In genomic region chr2:120608830-120609723, GRCm38 (mm10) we compare ENCODE assay signal across 8 mouse cellular contexts. TPM values are rescaled to one million over a fixed set of nuclear protein-coding genes. Genes with fewer than 3 reads are reported as not detected.
A peak's percentile ranks its signal among the peaks of the same experiment; 100 is the strongest.
DNase-seq lines count a peak whose midpoint lies in the region; ATAC-seq and TF ChIP-seq lines count a peak whose summit lies in the region.

Gene Haus2 (plus strand): TSS chr2:120609383.
Gene Lrrc57 (minus strand): TSS chr2:120609520.

- peak; percentile 77 for TF ChIP-seq POLR2A in ES-Bruce4 (IDR thresholded peaks at IDR 0.05; ENCODE audit: insufficient read depth, low read length)
- TF ChIP-seq POLR2A in lung, adult 2 months (IDR thresholded peaks at IDR 0.05; ENCODE audit: borderline replicate concordance, extremely low read depth, low read depth, low read length), result peak; percentile 94

- H3K27me3 ChIP-seq in ES-Bruce4 (ENCODE audit: control insufficient read depth, insufficient read depth, low read length, poor library complexity, severe bottlenecking), result no peaks in the 10 kb centered on the region
- H3K27me3 ChIP-seq in forebrain, embryonic 14.5 days (replicated peaks; ENCODE audit: control insufficient read depth, insufficient read depth, low read length), result no peaks in the 10 kb centered on the region

- peak; percentile 94 for ATAC-seq in cerebellum, adult (ENCODE audit: insufficient number of reproducible peaks, low FRiP score, low TSS enrichment)
- peak; percentile 97 for ATAC-seq in forebrain, embryonic 14.5 days
- peak; percentile 90 for ATAC-seq in neutrophil, adult 5-6 weeks (ENCODE audit: extremely low read depth, insufficient number of reproducible peaks, low FRiP score, poor library complexity, severe bottlenecking)

- H3K9me3 ChIP-seq in ES-Bruce4 (replicated peaks; ENCODE audit: control insufficient read depth, insufficient read depth, low read length, poor library complexity, severe bottlenecking), result no peaks in the 10 kb centered on the region
- H3K9me3 ChIP-seq in forebrain, embryonic 14.5 days (replicated peaks; ENCODE audit: control insufficient read depth, low read length), result no peaks in the 10 kb centered on the region

- no peak for TF ChIP-seq EP300 in ES-Bruce4 (IDR thresholded peaks at IDR 0.05; ENCODE audit: insufficient read depth, low read depth, low read length)

- intact Hi-C loops in heart, postnatal 25 days (cut with DNase I), result loop anchor here (2.0 to 5.0 kb wide), 4 partner anchors 42 to 132 kb away; partner anchors contain the start of gene Snap23

- peak; percentile 93 for DNase-seq in forebrain, embryonic 14.5 days (ENCODE audit: low spot score)
- DNase-seq in heart, postnatal 25 days (ENCODE audit: low spot score), result peak; percentile 80
- peak; percentile 87 to 93 for DNase-seq in layer of hippocampus, adult 18-20 months (ENCODE audit: low spot score in 2 of 2)
- DNase-seq in lung, adult 2 months, result peak; percentile 94
- peak; percentile 86 to 90 for DNase-seq in thymus, adult 18-20 months

- H3K4me3 ChIP-seq in ES-Bruce4 (ENCODE audit: low read depth, low read length), result peak within 1 kb of the TSS; percentile 79
- H3K4me3 ChIP-seq in forebrain, embryonic 14.5 days (ENCODE audit: low read depth, low read length), result peak within 1 kb of the TSS; percentile 71
- H3K4me3 ChIP-seq in lung, adult 2 months (replicated peaks; ENCODE audit: extremely low read depth, low read depth, low read length), result peak within 1 kb of the TSS; percentile 99

- peaks cover 9% of the 10 kb centered on the region; the same call in 1 of the 2 replicates for H3K36me3 ChIP-seq in ES-Bruce4 (ENCODE audit: control insufficient read depth, insufficient read depth, low read length, poor library complexity, severe bottlenecking)
- H3K36me3 ChIP-seq in forebrain, embryonic 14.5 days (ENCODE audit: control insufficient read depth, insufficient read depth, low read length), result peaks cover 22% of the 10 kb centered on the region

- H3K4me2 ChIP-seq in forebrain, embryonic 14.5 days (ENCODE audit: low read length), result peak within 1 kb of the TSS; percentile 54

- WGBS in forebrain, embryonic 14.5 days, result under 1% methylated on average over 52 of the region's 52 CpGs
- under 1% methylated on average over 52 of the region's 52 CpGs for whole genome bisulfite sequencing in lung, adult 2 months

- peak within 1 kb of the TSS; percentile 34 for H3K9ac ChIP-seq in ES-Bruce4 (ENCODE audit: low read depth, poor library complexity, severe bottlenecking)
- H3K9ac ChIP-seq in forebrain, embryonic 14.5 days (ENCODE audit: low read length), result peak within 1 kb of the TSS; percentile 92

- peak within 1 kb of the TSS; percentile 59; the same call in 1 of the 2 replicates for H3K27ac ChIP-seq in ES-Bruce4 (ENCODE audit: insufficient read depth, low read length)
- H3K27ac ChIP-seq in forebrain, embryonic 14.5 days (ENCODE audit: low read depth, low read length), result peak within 1 kb of the TSS; percentile 85

- TF ChIP-seq CTCF in ES-Bruce4 (IDR thresholded peaks at IDR 0.05; ENCODE audit: low read depth, low read length), result no peak
- TF ChIP-seq CTCF in lung, adult 2 months (IDR thresholded peaks at IDR 0.05; ENCODE audit: insufficient read depth, low read length), result 0 out of 2 replicates have a peak, but pooled peaks have one; percentile 4

- no peaks in the 10 kb centered on the region for H3K4me1 ChIP-seq in ES-Bruce4 (ENCODE audit: control insufficient read depth, insufficient read depth, low read length)
- H3K4me1 ChIP-seq in forebrain, embryonic 14.5 days (ENCODE audit: control insufficient read depth, insufficient read depth, low read length), result peaks cover 8% of the 10 kb centered on the region; the same call in 1 of the 2 replicates
- no peaks in the 10 kb centered on the region for H3K4me1 ChIP-seq in lung, adult 2 months (ENCODE audit: control insufficient read depth, insufficient read depth, low read length)

RNA-seq across cellular contexts. Expression of gene Haus2, which starts in this region (rescaled TPM):
- polyA plus RNA-seq in ES-Bruce4 (2011; ENCODE audit: insufficient read depth, insufficient read length, low read depth, missing spikeins), result 34.3 and 34.5 TPM in 2 replicates
- polyA plus RNA-seq in forebrain, embryonic 14.5 days (2014; fragmentation: Nextera tagmentation; extraction: Ambion mirVana), result 24.3 and 26.5 TPM in 2 replicates
- total RNA-seq in heart, postnatal 25 days (2021), result 1 to 10 TPM; 8.6 to 9.3 TPM
- 10 to 100 TPM; 12.1 to 12.2 TPM for total RNA-seq in layer of hippocampus, adult 18-20 months (2021)
- polyA plus RNA-seq in lung, adult 2 months (2012; rRNA removed), result 2.1 and 3.2 TPM in 2 replicates
- total RNA-seq in neutrophil, adult 5-6 weeks (2017), result 6.3 and 7.4 TPM in 2 replicates

RNA-seq across cellular contexts. Expression of gene Lrrc57, which starts in this region (rescaled TPM):
- 17.2 and 18.7 TPM in 2 replicates for polyA plus RNA-seq in ES-Bruce4 (2011; ENCODE audit: insufficient read depth, insufficient read length, low read depth, missing spikeins)
- 31.0 and 35.4 TPM in 2 replicates for polyA plus RNA-seq in forebrain, embryonic 14.5 days (2014; fragmentation: Nextera tagmentation; extraction: Ambion mirVana)
- total RNA-seq in heart, postnatal 25 days (2021), result 10 to 100 TPM; 14.6 to 15.3 TPM
- 10 to 100 TPM; 30.9 to 32.2 TPM for total RNA-seq in layer of hippocampus, adult 18-20 months (2021)
- 9.3 and 12.9 TPM in 2 replicates for polyA plus RNA-seq in lung, adult 2 months (2012; rRNA removed)
- total RNA-seq in neutrophil, adult 5-6 weeks (2017), result 23.0 and 29.7 TPM in 2 replicates

Comparison
In these comparisons a context has a peak if more than half of its experiments do, and no peak if none do; other contexts are left out.
1. Peak in every context shown above with its lines: DNase-seq, ATAC-seq, H3K4me3 ChIP-seq and H3K27ac ChIP-seq.